Mouse (Mus musculus): Measurements from ENCODE around the gene Gm21970. TPM values are rescaled to one million over a fixed set of nuclear protein-coding genes. Genes with fewer than 3 reads are reported as not detected.
"Not testable (repeated sequence)": the region's sequence is repeated elsewhere in the genome, so short reads cannot be mapped to it uniquely, and the experiment has no call there.

Gene Gm21970
- total RNA-seq, 1 experiment from 2014 or later: 0.59 TPM

DNA sequence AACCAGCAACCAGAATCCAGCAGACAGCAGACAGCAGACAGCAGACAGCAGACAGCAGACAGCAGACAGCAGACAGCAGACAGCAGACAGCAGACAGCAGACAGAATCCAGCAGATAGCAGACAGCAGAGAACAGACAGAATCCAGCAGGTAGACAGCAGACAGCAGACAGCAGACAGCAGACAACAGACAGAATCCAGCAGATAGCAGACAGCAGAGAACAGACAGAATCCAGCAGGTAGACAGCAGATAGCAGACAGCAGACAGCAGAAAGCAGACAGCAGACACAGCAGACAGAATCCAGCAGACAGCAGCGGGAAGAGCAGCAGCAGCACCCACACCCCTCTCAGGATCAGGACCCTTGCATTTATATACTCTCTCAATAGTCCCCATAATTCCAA is 47.1 kb downstream of the Gm21970 start:
- not testable (repeated sequence) for DNase-seq

- DNase-seq: peak; percentile 76
Observed at GRCm38 (mm10) chr16:91441366-91441765, 49.8 kb downstream of the Gm21970 start.

GRCm38 (mm10) chr16:91441811-91442240 is 50.3 kb downstream of the Gm21970 start:
- no peak for DNase-seq

GRCm38 (mm10) chr16:91442446-91442845 is 50.9 kb downstream of the Gm21970 start:
- no peak for DNase-seq

- DNase-seq: no peak
Observed at GRCm38 (mm10) chr16:91443211-91443611, 51.7 kb downstream of the Gm21970 start.

DNA sequence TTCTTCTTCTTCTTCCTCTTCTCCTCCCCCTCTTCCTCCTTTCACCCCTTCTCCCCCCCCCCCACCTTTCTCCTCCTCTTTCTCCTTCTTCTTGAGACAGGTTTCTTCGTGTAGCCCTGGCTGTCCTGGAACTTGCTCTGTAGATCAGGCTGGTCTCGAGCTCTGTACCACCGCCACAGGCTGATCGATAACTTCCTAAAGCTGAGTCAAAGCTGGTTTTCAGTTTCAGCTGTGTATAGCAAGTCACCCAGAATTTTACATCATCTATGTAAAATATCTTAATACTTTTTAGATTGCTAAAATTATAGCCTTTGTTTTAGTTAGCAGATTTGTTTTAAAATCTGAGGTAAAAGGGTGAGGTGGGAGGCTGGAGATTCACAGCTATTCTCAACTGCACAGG is 53.3 kb downstream of the Gm21970 start:
- no peak for DNase-seq

GRCm38 (mm10) chr16:91445566-91445965 is 54.0 kb downstream of the Gm21970 start:
- no peak for DNase-seq

DNA sequence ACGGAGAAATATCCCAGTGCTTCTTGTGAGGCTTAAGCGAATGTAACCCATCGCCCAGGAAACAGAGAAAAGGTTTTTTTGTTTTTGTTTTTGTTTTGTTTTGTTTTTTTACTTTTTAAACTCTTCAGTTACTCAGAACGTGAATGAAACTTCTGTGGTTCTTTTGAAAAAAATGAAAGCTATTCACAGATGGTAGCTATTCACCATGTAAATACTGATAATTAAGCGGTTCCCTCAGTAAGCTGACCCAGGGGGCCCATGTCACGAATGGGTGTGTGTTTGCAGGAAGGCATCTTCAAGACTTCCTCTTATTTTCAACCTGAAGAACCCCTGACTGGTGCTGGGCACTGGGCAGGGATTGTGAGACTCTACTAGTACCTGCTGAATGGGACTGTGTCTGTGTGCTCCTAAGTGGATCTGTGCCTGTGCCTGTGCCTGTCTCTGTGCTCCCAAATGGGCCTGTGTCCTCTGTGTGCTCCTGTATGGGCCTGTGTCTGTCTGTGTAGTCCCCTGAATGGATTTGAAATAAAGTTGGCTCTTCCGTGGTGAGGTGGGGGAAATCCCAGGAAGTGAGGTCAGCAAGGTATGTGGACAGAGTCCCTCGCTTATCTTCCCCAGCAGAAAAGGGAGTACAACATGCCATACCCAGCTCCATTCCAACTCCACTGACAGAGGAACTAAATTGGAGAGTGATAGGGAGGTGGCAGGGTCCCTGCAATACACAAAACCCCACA is 55.4 kb downstream of the Gm21970 start:
- no peak for DNase-seq

- DNase-seq: peak; percentile 56
Observed at GRCm38 (mm10) chr16:91447512-91447900, 56.0 kb downstream of the Gm21970 start.

DNA sequence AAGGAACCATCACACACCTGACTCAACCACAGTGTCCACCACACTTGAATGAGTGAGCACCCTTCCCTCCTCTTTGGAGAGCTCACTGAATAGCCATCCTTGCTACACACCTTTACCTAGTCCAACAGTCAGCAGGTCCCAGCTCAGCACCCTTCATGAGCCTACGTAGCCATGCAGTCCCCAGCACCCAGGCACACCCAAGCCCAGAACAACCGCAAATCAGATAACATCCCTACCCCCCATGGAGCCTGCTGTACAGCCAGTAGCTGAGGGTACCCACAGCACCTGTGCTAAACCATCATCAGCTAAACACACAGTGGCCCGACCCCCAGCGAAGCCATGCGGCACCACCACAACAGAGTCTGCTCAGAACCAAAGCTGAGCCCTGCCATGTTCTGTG is 56.6 kb downstream of the Gm21970 start:
- DNase-seq: no peak

DNA sequence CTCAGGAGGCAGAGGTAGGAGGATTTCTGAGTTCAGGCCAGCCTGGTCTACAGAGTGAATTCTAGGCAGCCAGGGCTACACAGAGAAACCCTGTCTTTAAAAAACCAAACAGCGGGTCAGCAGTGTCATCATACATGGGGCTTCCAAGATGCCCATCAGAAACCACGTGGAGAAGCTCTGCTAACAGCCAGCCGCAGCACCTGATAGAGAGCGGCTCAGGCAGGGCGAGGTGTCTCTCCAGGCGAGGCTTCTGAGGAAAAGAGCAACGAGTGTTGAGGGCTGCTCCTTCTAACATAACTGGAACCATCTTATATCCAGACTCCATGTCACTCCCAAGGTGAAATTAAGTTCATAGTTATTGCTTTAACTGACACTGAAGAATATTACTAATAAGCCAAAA is 57.4 kb downstream of the Gm21970 start:
- DNase-seq: no peak

GRCm38 (mm10) chr16:91450137-91451064 is 58.9 kb downstream of the Gm21970 start:
- DNase-seq: no peak

- DNase-seq: no peak
Observed at GRCm38 (mm10) chr16:91451949-91452348, 60.4 kb downstream of the Gm21970 start.

GRCm38 (mm10) chr16:91452363-91452896 is 60.9 kb downstream of the Gm21970 start:
- peak; percentile 61 for DNase-seq

- DNase-seq: no peak
Observed at GRCm38 (mm10) chr16:91455868-91456267, 64.3 kb downstream of the Gm21970 start.

GRCm38 (mm10) chr16:91458301-91458746 is 66.8 kb downstream of the Gm21970 start:
- DNase-seq: no peak

DNA sequence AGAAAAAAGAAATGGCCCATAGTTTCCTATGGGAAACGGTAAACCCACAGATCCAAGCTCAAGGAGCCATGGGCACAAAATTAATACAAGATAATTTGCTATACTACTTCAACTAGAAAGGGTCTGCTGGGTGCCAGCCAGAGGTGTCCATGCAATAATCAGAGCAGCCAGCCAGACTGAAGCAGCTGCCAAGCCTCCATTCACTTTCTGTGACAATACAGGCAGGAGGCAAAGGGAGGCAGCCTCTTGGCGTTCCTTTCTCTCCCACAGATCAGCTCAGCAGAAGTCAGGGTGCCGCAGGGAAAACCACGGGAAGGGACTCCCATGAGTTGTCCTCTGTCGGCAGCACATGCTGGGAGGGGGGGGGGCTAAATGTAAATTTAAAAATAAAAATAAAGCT is 67.5 kb downstream of the Gm21970 start:
- DNase-seq: peak; percentile 45

- no peak for DNase-seq
Observed at GRCm38 (mm10) chr16:91459396-91459795, 67.9 kb downstream of the Gm21970 start.

DNA sequence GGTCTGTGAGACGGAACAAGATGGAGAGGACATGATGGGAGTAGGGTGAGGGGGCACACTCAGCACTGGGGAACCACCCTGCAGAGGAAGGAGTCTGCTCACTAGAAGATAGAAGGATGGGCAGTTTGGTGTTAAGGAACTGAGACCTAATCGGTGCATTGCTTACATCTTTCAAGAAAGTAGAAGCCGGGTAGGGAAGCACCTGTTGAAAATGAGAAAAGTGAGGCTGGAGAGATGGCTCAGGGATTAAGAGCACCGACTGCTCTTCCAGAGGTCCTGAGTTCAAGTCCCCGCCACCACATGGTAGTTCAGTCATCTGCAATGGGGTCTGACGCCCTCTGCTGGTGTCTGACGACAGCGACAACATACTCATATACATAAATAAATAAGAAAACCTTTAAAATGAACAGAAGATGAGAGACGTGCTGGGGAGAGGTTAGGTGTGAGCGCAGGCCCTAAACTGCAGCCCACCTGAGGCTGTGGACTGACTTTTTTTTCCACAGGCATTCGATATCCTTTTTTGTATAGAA is 68.4 kb downstream of the Gm21970 start:
- peak; percentile 43 for DNase-seq

DNA sequence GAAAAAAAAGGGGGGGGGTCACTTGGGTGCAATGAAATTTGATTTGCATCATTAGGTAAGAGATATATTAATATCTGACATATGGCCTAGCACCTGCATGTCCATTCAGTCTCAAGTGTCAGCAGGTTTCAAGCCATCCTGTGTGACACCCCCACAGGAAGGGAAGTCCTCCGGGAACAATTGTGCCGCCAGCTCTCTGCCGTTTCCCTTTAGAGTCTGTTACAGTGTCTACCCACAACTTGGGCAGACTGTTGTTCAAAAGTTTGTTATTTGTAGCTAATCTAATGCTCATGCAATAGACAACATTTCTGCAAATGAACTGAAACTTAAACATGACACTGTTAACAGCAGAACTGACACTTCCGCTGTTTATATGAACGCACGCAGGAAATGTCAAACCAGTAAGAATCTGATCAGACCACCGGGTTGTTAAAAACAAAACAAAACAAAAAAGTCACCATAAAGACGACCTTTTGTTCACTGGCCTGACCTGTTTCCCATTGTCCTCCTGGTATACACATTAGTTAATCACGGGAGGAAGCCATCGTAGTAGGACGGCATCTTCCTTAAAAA is 69.6 kb downstream of the Gm21970 start:
- no peak for DNase-seq

DNA sequence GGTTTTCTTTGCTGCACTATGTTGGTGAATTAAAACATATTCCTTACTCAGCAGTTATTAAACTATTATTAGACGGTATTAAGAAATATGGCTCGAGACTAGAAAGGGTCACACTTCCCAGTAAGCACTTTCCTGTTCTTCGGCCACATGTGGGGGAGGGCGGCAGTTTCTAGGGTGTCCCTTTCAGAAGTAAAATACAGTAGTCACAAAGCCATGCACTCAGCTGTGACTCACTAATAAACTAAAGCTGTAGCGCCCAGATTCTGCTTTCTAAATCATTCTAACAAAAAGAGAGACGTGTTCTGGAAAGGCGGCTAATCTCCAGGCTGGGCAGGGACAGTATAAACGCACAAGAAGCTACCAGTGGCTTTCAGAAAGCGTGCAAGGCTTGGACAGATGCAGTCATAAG is 70.3 kb downstream of the Gm21970 start:
- DNase-seq: peak; percentile 46

DNA sequence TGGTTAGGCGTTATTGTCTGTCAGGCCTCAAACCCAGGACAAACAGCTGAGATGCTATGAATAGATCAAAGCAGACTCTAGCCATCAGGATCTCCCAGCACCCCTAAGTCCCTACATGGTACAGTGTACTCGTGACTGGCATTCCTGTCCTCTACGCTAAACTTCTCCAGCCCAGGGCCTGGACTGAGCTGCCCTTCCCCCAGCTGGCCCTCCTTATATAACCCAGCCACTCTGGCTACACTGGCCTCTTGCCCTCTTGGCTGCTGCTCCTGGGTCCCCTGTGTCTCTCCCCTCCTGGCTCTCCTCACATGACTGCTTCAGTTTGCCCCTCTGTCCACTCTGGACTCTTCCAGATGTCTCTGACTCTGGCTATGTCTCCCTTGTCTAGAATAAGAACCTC is 71.1 kb downstream of the Gm21970 start:
- peak; percentile 67 for DNase-seq

All from adrenal gland, postnatal 14 days (tissue).